Comparison of ENCODE assay signal across 22 mouse cellular contexts in the genomic region with DNA sequence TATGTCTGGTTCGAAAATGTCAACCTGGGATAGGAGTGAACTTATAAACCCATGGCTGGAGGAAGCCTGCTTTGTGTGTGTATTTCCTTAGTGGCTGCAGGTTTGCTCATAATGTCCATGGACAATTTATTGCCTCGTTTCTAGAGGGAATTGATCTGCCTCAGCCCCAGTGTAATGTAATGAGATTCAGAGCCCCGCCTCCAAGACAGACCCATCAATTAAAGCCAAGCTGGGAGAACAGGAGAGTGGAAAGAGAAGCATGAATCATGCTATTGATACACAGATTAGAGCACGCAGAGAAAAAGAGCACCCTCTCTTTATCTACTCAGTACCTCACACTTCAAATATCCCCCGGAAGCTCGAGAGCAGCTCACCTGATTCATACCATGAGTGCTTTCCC. TPM values are rescaled to one million over a fixed set of nuclear protein-coding genes. Genes with fewer than 3 reads are reported as not detected.
DNase-seq lines count a peak whose midpoint lies in the region; ATAC-seq and TF ChIP-seq lines count a peak whose summit lies in the region.
"Had no signal": no experiment of that assay in that cellular context is flagged by ENCODE, and none has a peak within 500 bp of the region (broad histone marks: within the 10 kb centered on the region; RNA-seq: fewer than 3 reads in every experiment).

No protein-coding gene starts in this region.

- H3K4me1 ChIP-seq in forebrain, postnatal 0 days (ENCODE audit: insufficient read depth) = no peaks in the 10 kb centered on the region
- H3K4me1 ChIP-seq in forebrain, embryonic 10.5 days = peaks cover 15% of the 10 kb centered on the region
- no peaks in the 10 kb centered on the region; the same call in 1 of the 2 replicates for H3K4me1 ChIP-seq in hindbrain, embryonic 11.5 days (replicated peaks; ENCODE audit: control insufficient read depth, insufficient read depth, low read length)
- peaks cover 21% of the 10 kb centered on the region for H3K4me1 ChIP-seq in hindbrain, embryonic 14.5 days (replicated peaks; ENCODE audit: control insufficient read depth, insufficient read depth, low read length)
- H3K4me1 ChIP-seq in neural tube, embryonic 13.5 days (replicated peaks) = peaks cover 45% of the 10 kb centered on the region
- H3K4me1 ChIP-seq: embryonic facial prominence, embryonic 13.5 days had no signal

- TF ChIP-seq CTCF in forebrain, postnatal 0 days (IDR thresholded peaks at IDR 0.05; ENCODE audit: low read depth) = no peak

- ATAC-seq in forebrain, postnatal 0 days = peak; percentile 36; the same call in 1 of the 2 replicates
- peak; percentile 87 for ATAC-seq in hindbrain, embryonic 11.5 days (ENCODE audit: low FRiP score)
- no peak for ATAC-seq in hindbrain, embryonic 14.5 days (ENCODE audit: low FRiP score)
- ATAC-seq in neural tube, embryonic 13.5 days (ENCODE audit: low read depth) = peak; percentile 79
- ATAC-seq in activated CD4-positive, CD25-positive, alpha-beta regulatory T cell, adult 4 months = no peak
- ATAC-seq: inflammation-experienced regulatory T-cells, adult 6 months; lung, postnatal 0 days had no signal

- no peaks in the 10 kb centered on the region for H3K36me3 ChIP-seq in forebrain, postnatal 0 days (ENCODE audit: insufficient read depth)
- no peaks in the 10 kb centered on the region for H3K36me3 ChIP-seq in forebrain, embryonic 10.5 days (replicated peaks)
- H3K36me3 ChIP-seq in hindbrain, embryonic 11.5 days (ENCODE audit: control insufficient read depth, insufficient read depth, low read length) = no peaks in the 10 kb centered on the region
- H3K36me3 ChIP-seq in hindbrain, embryonic 14.5 days (replicated peaks; ENCODE audit: control insufficient read depth, insufficient read depth) = no peaks in the 10 kb centered on the region
- no peaks in the 10 kb centered on the region for H3K36me3 ChIP-seq in neural tube, embryonic 13.5 days
- H3K36me3 ChIP-seq: embryonic facial prominence, embryonic 13.5 days; heart, embryonic 12.5 days had no signal

- no peak overlapping the region for H3K4me3 ChIP-seq in forebrain, postnatal 0 days (ENCODE audit: low read depth, low read length)
- no peak overlapping the region for H3K4me3 ChIP-seq in forebrain, embryonic 10.5 days
- H3K4me3 ChIP-seq in hindbrain, embryonic 11.5 days (ENCODE audit: low read depth, low read length) = no peak overlapping the region
- no peak overlapping the region for H3K4me3 ChIP-seq in hindbrain, embryonic 14.5 days (replicated peaks; ENCODE audit: low read length)
- no peak overlapping the region for H3K4me3 ChIP-seq in neural tube, embryonic 13.5 days
- H3K4me3 ChIP-seq: embryonic facial prominence, embryonic 13.5 days; heart, embryonic 12.5 days; left cerebral cortex, adult 2 months; myocyte had no signal

- no peaks in the 10 kb centered on the region for H3K9me3 ChIP-seq in forebrain, postnatal 0 days (ENCODE audit: low read length)
- H3K9me3 ChIP-seq in forebrain, embryonic 10.5 days = no peaks in the 10 kb centered on the region
- no peaks in the 10 kb centered on the region for H3K9me3 ChIP-seq in hindbrain, embryonic 11.5 days (ENCODE audit: control insufficient read depth, low read length)
- no peaks in the 10 kb centered on the region for H3K9me3 ChIP-seq in hindbrain, embryonic 14.5 days (ENCODE audit: control insufficient read depth, low read length)
- H3K9me3 ChIP-seq in neural tube, embryonic 13.5 days = no peaks in the 10 kb centered on the region
- H3K9me3 ChIP-seq: embryonic facial prominence, embryonic 13.5 days; heart, embryonic 12.5 days had no signal

- no peak overlapping the region for H3K4me2 ChIP-seq in forebrain, postnatal 0 days (ENCODE audit: low read depth)
- no peak overlapping the region for H3K4me2 ChIP-seq in hindbrain, embryonic 11.5 days (replicated peaks; ENCODE audit: low read depth, low read length)
- no peak overlapping the region for H3K4me2 ChIP-seq in hindbrain, embryonic 14.5 days (replicated peaks)
- no peak overlapping the region for H3K4me2 ChIP-seq in neural tube, embryonic 13.5 days
- H3K4me2 ChIP-seq: embryonic facial prominence, embryonic 13.5 days; heart, embryonic 12.5 days had no signal

- no peak for DNase-seq in forebrain, postnatal 0 days
- no peak for DNase-seq in forebrain, embryonic 10.5 days (ENCODE audit: extremely low spot score, low spot score)
- DNase-seq in hindbrain, embryonic 11.5 days (ENCODE audit: low spot score) = peak; percentile 48
- DNase-seq in hindbrain, embryonic 14.5 days (ENCODE audit: low spot score) = no peak
- DNase-seq in gastrocnemius, adult 18-20 months (ENCODE audit: low spot score) = no peak
- DNase-seq: adrenal gland, adult 2 months; cerebellum, adult 8-10 months; heart, postnatal 14 days; kidney, adult 8-10 months; kidney, postnatal 14 days; left cerebral cortex, postnatal 4 days; liver; right cerebral cortex, adult 18-20 months had no signal

- WGBS in forebrain, postnatal 0 days = 31% methylated on average over 6 of the region's 6 CpGs
- WGBS in forebrain, embryonic 10.5 days = 63% methylated on average over 6 of the region's 6 CpGs
- 37% methylated on average over 6 of the region's 6 CpGs for WGBS in hindbrain, embryonic 11.5 days
- 24% methylated on average over 6 of the region's 6 CpGs for WGBS in hindbrain, embryonic 14.5 days
- WGBS in neural tube, embryonic 13.5 days = 15% methylated on average over 6 of the region's 6 CpGs

- H3K27me3 ChIP-seq in forebrain, postnatal 0 days (ENCODE audit: insufficient read depth, low read length) = no peaks in the 10 kb centered on the region
- no peaks in the 10 kb centered on the region for H3K27me3 ChIP-seq in forebrain, embryonic 10.5 days (ENCODE audit: poor library complexity, severe bottlenecking)
- H3K27me3 ChIP-seq in hindbrain, embryonic 11.5 days (ENCODE audit: control insufficient read depth, insufficient read depth, low read length) = no peaks in the 10 kb centered on the region
- H3K27me3 ChIP-seq in hindbrain, embryonic 14.5 days (ENCODE audit: control insufficient read depth, insufficient read depth, low read length) = no peaks in the 10 kb centered on the region
- no peaks in the 10 kb centered on the region for H3K27me3 ChIP-seq in neural tube, embryonic 13.5 days
- H3K27me3 ChIP-seq: embryonic facial prominence, embryonic 13.5 days had no signal

- no peak overlapping the region for H3K9ac ChIP-seq in forebrain, postnatal 0 days
- H3K9ac ChIP-seq in hindbrain, embryonic 11.5 days (ENCODE audit: low read depth, low read length) = no peak overlapping the region
- H3K9ac ChIP-seq in hindbrain, embryonic 14.5 days = no peak overlapping the region
- H3K9ac ChIP-seq in neural tube, embryonic 13.5 days = no peak overlapping the region
- H3K9ac ChIP-seq: embryonic facial prominence, embryonic 13.5 days; heart, embryonic 12.5 days had no signal

- no peak overlapping the region for H3K27ac ChIP-seq in forebrain, postnatal 0 days (ENCODE audit: low read depth, low read length)
- H3K27ac ChIP-seq in forebrain, embryonic 10.5 days = no peak overlapping the region
- peak overlapping the region; percentile 89 for H3K27ac ChIP-seq in hindbrain, embryonic 11.5 days (ENCODE audit: low read depth, low read length)
- 0 out of 2 replicates have a peak overlapping the region, but pooled peaks have one; percentile 52 for H3K27ac ChIP-seq in hindbrain, embryonic 14.5 days
- H3K27ac ChIP-seq in neural tube, embryonic 13.5 days (replicated peaks) = peak overlapping the region; percentile 81
- H3K27ac ChIP-seq: embryonic facial prominence, embryonic 13.5 days; left cerebral cortex, adult 2 months; stomach, postnatal 0 days had no signal

RNA-seq across cellular contexts. Expression of a gene that starts 20.2 kb away (rescaled TPM):
- 965 and 1,074 TPM in 2 replicates for total RNA-seq in forebrain, postnatal 0 days (2014; rRNA removed)
- polyA plus RNA-seq in forebrain, postnatal 0 days (2015; fragmentation: Nextera tagmentation; extraction: Ambion mirVana) = 1,043 and 1,136 TPM in 2 replicates
- 96.5 and 106 TPM in 2 replicates for polyA plus RNA-seq in forebrain, embryonic 10.5 days (2016; fragmentation: Nextera tagmentation; extraction: Ambion mirVana)
- 340 and 413 TPM in 2 replicates for polyA plus RNA-seq in hindbrain, embryonic 11.5 days (2014; fragmentation: Nextera tagmentation; extraction: Ambion mirVana)
- 907 and 1,000 TPM in 2 replicates for polyA plus RNA-seq in hindbrain, embryonic 14.5 days (2014; fragmentation: Nextera tagmentation; extraction: Ambion mirVana)
- 739 and 776 TPM in 2 replicates for polyA plus RNA-seq in neural tube, embryonic 13.5 days (2015; fragmentation: Nextera tagmentation; extraction: Ambion mirVana)
- under 1 TPM; 0.17 to 0.46 TPM for total RNA-seq in gastrocnemius, adult 18-20 months (2021)
- polyA plus RNA-seq in activated CD4-positive, CD25-positive, alpha-beta regulatory T cell, adult 4 months (2017; shearing (Covaris generic)) = 10 to 100 TPM; 11.2 to 11.5 TPM

Comparison
In these comparisons a context has a peak if more than half of its experiments do, and no peak if none do; other contexts are left out.
1. ATAC-seq: peak in forebrain, postnatal 0 days (single experiment), hindbrain, embryonic 11.5 days (single experiment) and neural tube, embryonic 13.5 days (single experiment); none in hindbrain, embryonic 14.5 days (single experiment) and activated CD4-positive, CD25-positive, alpha-beta regulatory T cell, adult 4 months (single experiment).
2. H3K27ac ChIP-seq: peak in hindbrain, embryonic 11.5 days (single experiment), hindbrain, embryonic 14.5 days (single experiment) and neural tube, embryonic 13.5 days (single experiment); none in forebrain, postnatal 0 days (single experiment) and forebrain, embryonic 10.5 days (single experiment).